ENCODE assay signal across 22 mouse cellular contexts in genomic region chr10:10325560-10325959, GRCm38 (mm10).
DNase-seq lines count a peak whose midpoint lies in the region; ATAC-seq lines count a peak whose summit lies in the region.
"Had no signal": no experiment of that assay in that cellular context is flagged by ENCODE, and none has a peak within 500 bp of the region (broad histone marks: within the 10 kb centered on the region; RNA-seq: fewer than 3 reads in every experiment).

No protein-coding gene starts in this region.

- H3K4me2 ChIP-seq in heart, embryonic 11.5 days: no peak overlapping the region
- H3K4me2 ChIP-seq: neural tube, embryonic 12.5 days had no signal

- no peak overlapping the region for H3K4me3 ChIP-seq in heart, embryonic 11.5 days (ENCODE audit: low read depth, low read length)
- H3K4me3 ChIP-seq: embryonic facial prominence, embryonic 10.5 days; erythroblast, embryonic 14.5 days; megakaryocyte, embryonic 14.5 days; neural tube, embryonic 12.5 days had no signal

- no peaks in the 10 kb centered on the region for H3K36me3 ChIP-seq in heart, embryonic 11.5 days (ENCODE audit: control insufficient read depth, insufficient read depth, low read length)
- H3K36me3 ChIP-seq: embryonic facial prominence, embryonic 10.5 days; neural tube, embryonic 12.5 days had no signal

- no peaks in the 10 kb centered on the region for H3K4me1 ChIP-seq in heart, embryonic 11.5 days (ENCODE audit: control insufficient read depth, insufficient read depth, low read length)

- ATAC-seq in heart, embryonic 11.5 days (replicated peaks; ENCODE audit: insufficient number of reproducible peaks, low FRiP score, low TSS enrichment): no peak
- no peak for ATAC-seq in CD4-positive, CD25-positive, alpha-beta regulatory T cell, adult 4 months
- ATAC-seq: forebrain, embryonic 16.5 days; hindbrain, postnatal 0 days; midbrain, embryonic 16.5 days had no signal

- H3K27me3 ChIP-seq in heart, embryonic 11.5 days (ENCODE audit: control insufficient read depth, insufficient read depth, low read length): no peaks in the 10 kb centered on the region
- H3K27me3 ChIP-seq: megakaryocyte, embryonic 14.5 days; neural tube, embryonic 12.5 days had no signal

- WGBS in heart, embryonic 11.5 days (ENCODE audit: insufficient replicate concordance): 76% methylated on average over 2 of the region's 2 CpGs

- no peaks in the 10 kb centered on the region for H3K9me3 ChIP-seq in heart, embryonic 11.5 days (replicated peaks; ENCODE audit: control insufficient read depth, low read length)
- H3K9me3 ChIP-seq: embryonic facial prominence, embryonic 10.5 days; megakaryocyte, embryonic 14.5 days; neural tube, embryonic 12.5 days had no signal

- H3K9ac ChIP-seq in heart, embryonic 11.5 days (ENCODE audit: low read depth, low read length): no peak overlapping the region
- H3K9ac ChIP-seq: neural tube, embryonic 12.5 days had no signal

- peak; percentile 33 for DNase-seq in adrenal gland, adult 2 months
- DNase-seq in adrenal gland, adult 18-20 months (ENCODE audit: low spot score in 2 of 2): no peak
- DNase-seq in heart, adult 9 months (ENCODE audit: low spot score in 2 of 2): peak; percentile 19 to 42
- peak; percentile 18 for DNase-seq in 3134 (ENCODE audit: extremely low read depth, insufficient read length, low spot score)
- DNase-seq in fibroblast of lung, adult 2 months (ENCODE audit: low read depth): peak; percentile 65
- DNase-seq in lung, postnatal 14 days: no peak
- DNase-seq: adrenal gland, postnatal 14 days; cerebellum, postnatal 14 days; kidney, adult 18-20 months; kidney, postnatal 14 days; lung, adult 2 months; spleen, adult 18-20 months; thymus, postnatal 14 days had no signal

- H3K27ac ChIP-seq in heart, embryonic 11.5 days (ENCODE audit: low read depth, low read length): no peak overlapping the region
- H3K27ac ChIP-seq: embryonic facial prominence, embryonic 10.5 days; hindbrain, postnatal 0 days; neural tube, embryonic 12.5 days had no signal

Comparison
In these comparisons a context has a peak if more than half of its experiments do, and no peak if none do; other contexts are left out.
1. DNase-seq: peak in adrenal gland, adult 2 months (single experiment), heart, adult 9 months (2 of 2), 3134 (single experiment) and fibroblast of lung, adult 2 months (single experiment); none in adrenal gland, adult 18-20 months (0 of 2) and lung, postnatal 14 days (single experiment).